Mouse (Mus musculus): ENCODE measurements at regions not wholly inside any gene's neighbourhood (a gene's known extent, or its start where the extent isn't known, plus 50 kb on each side); places are given as distances from the start of the nearest gene placed in this dataset.

GRCm38 (mm10) chr14:90197791-90198190 is 1726.6 kb upstream of the Pcdh20 start:
- TF ChIP-seq EP300 (IDR thresholded peaks at IDR 0.05), result no peak
- no peak for TF ChIP-seq CTCF (IDR thresholded peaks at IDR 0.05)

Measured in lung, postnatal 0 days (tissue).